Mouse (Mus musculus) heart, adult 10 weeks (tissue): ENCODE results near the gene Serinc1. TPM values are rescaled to one million over a fixed set of nuclear protein-coding genes. Genes with fewer than 3 reads are reported as not detected.

Experiments used
- polyA plus RNA-seq: library from polyadenylated mRNA; stranded (reverse); fragments of 350-450 nt; fragmentation: Illumina TruSeq; extraction: RNeasy Lipid Tissue Mini Kit (QIAGEN cat#74804); gene quantifications from one replicate; pipeline ENCODE4 v1.2.3, GENCODE M21; 2014; ENCODE audit warnings: low read depth, low replicate concordance

Serinc1 gene
- polyA plus RNA-seq: 257 TPM

GRCm38 (mm10) chr10:57532218-57533101, at the start of gene Serinc1:
Gene Serinc1 (minus strand): TSS chr10:57532530.

GRCm38 (mm10) chr10:57485908-57486541, 46.3 kb downstream of the Serinc1 start, which contains the start of gene Hsf2:
Gene Hsf2 (plus strand): TSS chr10:57486385.

Other genes with a start within 250 kb of the Serinc1 start
- gene Hsf2, start 46.1 kb downstream of the Serinc1 start, polyA plus RNA-seq: 17.3 TPM
- 1.5 TPM for gene Pkib, start 99.5 kb upstream of the Serinc1 start, polyA plus RNA-seq